Mouse (Mus musculus): ENCODE data around the gene Atg2b.

Atg2b gene

GRCm38 (mm10) chr12:105599098-105599497 lies 85.9 kb downstream of the Atg2b start:
- ATAC-seq (ENCODE audit: insufficient number of reproducible peaks, low FRiP score, low TSS enrichment), result no peak

GRCm38 (mm10) chr12:105598503-105598902 lies 86.5 kb downstream of the Atg2b start:
- ATAC-seq (ENCODE audit: insufficient number of reproducible peaks, low FRiP score, low TSS enrichment), result no peak

DNA sequence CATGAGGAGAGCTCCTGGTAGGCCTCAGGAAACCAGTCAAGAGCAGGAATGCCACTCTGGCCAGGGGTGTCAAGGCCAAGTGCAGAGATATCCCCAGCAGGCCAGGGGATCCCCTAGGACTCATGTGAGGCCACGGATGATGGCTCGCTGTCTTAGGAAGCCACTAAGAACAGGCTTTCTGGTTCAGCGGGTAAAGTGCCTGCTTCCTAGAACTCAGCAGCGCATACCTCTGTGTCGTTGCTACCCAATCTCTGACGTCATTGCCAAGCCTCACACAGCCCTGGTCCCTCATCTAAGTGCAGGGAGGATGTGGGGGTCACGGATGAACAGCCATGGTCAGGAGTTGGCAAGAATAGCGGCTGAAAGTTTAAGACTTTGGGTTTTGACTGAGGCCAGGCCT lies 87.9 kb downstream of the Atg2b start:
- ATAC-seq (ENCODE audit: insufficient number of reproducible peaks, low FRiP score, low TSS enrichment), result no peak

DNA sequence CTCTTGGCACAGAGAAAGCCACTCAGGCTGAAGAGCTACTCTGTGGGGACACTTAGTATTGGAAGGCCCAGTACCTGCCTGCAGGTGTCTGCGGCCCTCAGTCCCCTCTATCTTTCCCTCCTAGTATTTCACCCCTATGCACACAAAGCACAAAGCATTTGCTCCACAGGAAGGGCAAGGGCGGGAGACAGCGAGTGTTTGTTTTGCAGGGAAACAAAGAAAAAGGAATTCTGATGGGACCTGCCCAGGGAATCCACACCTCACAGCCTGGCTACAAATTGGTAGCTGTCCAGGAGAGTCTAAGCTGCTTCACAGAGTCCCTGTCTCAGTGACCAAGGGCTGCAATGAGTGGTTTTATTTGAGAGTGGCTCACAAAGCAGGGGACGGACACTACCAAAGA lies 91.5 kb downstream of the Atg2b start:
- no peak for ATAC-seq (ENCODE audit: insufficient number of reproducible peaks, low FRiP score, low TSS enrichment)

GRCm38 (mm10) chr12:105592361-105592761 lies 92.7 kb downstream of the Atg2b start:
- no peak for ATAC-seq (ENCODE audit: insufficient number of reproducible peaks, low FRiP score, low TSS enrichment)

GRCm38 (mm10) chr12:105590786-105591185 lies 94.2 kb downstream of the Atg2b start:
- ATAC-seq (ENCODE audit: insufficient number of reproducible peaks, low FRiP score, low TSS enrichment), result no peak

DNA sequence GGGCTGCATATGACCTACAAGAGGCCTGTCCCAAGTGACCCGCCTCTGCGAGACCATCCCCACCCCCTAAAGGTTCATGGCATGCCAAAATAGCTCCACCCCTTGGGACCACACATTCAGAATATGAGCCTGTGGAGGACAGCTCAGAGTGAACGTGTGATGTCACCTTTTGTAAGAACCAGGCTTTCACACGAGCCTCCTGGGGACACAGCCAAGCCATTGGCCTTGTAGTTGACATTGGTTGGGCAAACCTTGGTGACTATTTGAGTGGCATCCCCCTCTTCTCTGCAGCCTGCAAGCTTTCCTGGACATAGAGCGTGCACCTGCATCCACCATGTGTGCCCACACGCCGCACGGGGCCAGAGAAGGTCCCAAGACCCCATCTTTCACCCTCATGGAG lies 97.5 kb downstream of the Atg2b start:
- ATAC-seq (ENCODE audit: insufficient number of reproducible peaks, low FRiP score, low TSS enrichment), result no peak

GRCm38 (mm10) chr12:105584851-105585250 lies 100.2 kb downstream of the Atg2b start:
- ATAC-seq (ENCODE audit: insufficient number of reproducible peaks, low FRiP score, low TSS enrichment), result no peak; the same call in 1 of the 2 replicates

GRCm38 (mm10) chr12:105583484-105583883 lies 101.5 kb downstream of the Atg2b start:
- no peak for ATAC-seq (ENCODE audit: insufficient number of reproducible peaks, low FRiP score, low TSS enrichment)

GRCm38 (mm10) chr12:105582486-105582885 lies 102.5 kb downstream of the Atg2b start:
- ATAC-seq (ENCODE audit: insufficient number of reproducible peaks, low FRiP score, low TSS enrichment), result no peak

GRCm38 (mm10) chr12:105580490-105580889 lies 104.5 kb downstream of the Atg2b start:
- no peak for ATAC-seq (ENCODE audit: insufficient number of reproducible peaks, low FRiP score, low TSS enrichment)

- no peak for ATAC-seq (ENCODE audit: insufficient number of reproducible peaks, low FRiP score, low TSS enrichment)
Measured at GRCm38 (mm10) chr12:105574356-105574755, 110.7 kb downstream of the Atg2b start.

- ATAC-seq (ENCODE audit: insufficient number of reproducible peaks, low FRiP score, low TSS enrichment), result no peak
Measured at GRCm38 (mm10) chr12:105572622-105573021, 112.4 kb downstream of the Atg2b start.

DNA sequence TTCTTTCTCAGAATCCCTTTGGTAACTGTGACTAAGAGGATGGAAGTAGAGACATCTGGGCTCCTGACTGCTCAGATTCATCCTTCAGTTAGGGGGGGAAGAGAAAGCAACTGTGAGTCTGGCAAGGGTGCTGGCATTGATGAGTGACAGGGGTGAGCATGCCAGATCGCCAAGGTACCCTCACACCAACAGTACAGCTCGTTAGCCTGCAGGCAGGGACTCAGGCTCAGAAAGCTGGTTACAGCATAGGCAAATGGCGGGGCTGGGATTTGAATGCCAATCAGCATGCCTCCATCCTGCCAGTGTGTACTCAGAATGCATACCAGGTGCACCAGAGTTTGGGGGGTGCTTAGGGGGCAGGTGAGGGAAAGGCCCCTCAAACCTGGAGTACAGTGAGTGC lies 113.1 kb downstream of the Atg2b start:
- no peak for ATAC-seq (ENCODE audit: insufficient number of reproducible peaks, low FRiP score, low TSS enrichment)
